Mouse (Mus musculus) cerebellum, adult 8-10 months (tissue): ENCODE results near the gene Crtc1.

Experiments
- DNase-seq: peaks from one replicate; pipeline ENCODE4 v3.0.0; 2022

The Crtc1 gene

DNA sequence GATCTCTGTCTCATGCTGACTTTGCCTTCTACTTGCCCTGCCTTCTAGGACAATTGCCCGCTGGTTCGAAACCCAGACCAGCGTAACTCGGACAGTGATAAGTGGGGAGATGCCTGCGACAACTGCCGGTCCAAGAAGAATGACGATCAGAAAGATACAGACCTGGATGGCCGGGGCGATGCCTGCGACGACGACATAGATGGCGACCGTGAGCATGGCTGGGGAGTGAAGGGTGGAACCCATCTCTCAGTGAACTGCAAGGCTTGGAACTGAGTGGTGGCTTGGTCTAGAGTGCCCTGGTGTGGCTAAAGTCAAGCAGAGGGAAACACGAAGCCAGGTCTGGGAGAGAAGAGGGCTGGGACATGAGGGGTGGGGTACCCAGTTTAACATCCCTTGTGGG, 62.3 kb downstream of the Crtc1 start:
- no peak for DNase-seq

DNA sequence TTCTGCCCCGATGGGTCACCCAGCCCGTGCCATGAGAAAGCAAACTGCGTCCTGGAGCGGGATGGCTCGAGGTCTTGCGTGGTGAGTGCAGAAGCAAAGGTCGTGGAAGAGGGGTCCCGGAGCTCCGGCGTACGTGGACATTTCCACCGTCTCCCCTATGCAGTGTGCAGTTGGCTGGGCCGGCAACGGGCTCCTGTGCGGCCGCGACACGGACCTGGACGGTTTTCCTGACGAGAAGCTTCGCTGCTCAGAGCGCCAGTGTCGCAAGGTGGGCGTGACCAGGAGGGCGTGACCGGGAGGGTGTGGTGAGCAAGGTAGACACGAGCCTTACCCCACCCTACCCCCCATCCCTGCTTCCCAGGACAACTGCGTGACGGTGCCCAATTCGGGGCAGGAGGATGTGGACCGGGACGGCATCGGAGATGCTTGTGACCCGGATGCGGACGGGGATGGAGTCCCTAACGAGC, 63.1 kb downstream of the Crtc1 start:
- peak; percentile 40 for DNase-seq

DNA sequence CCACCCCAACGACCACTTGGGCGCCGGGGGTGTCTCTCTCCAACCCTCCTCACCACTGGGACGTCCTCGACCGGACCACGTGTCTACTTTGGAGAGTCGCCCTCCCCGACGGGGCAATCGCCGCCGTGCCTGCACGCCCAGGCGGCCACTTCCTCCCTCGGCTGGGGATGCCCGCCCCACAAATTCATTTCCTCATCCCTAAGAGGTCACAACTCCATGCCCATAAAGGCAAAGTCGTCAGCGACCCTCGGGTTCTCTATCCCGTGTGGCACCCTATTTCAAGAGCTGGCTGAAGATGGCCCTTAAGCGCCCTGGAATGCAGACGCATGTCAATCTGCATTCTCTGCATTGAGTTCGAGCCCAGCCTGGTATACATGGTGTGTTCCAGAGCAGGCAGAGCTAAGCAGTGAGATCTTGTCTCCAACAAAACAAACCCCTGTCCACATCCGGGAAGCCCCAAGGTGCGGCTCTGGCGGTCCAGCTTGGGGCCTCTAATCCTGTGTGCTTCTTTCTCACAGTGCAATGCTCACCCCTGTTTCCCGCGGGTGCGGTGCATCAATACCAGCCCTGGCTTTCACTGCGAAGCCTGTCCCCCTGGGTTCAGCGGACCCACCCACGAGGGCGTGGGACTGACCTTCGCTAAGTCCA, 64.0 kb downstream of the Crtc1 start:
- peak; percentile 36 for DNase-seq

DNA sequence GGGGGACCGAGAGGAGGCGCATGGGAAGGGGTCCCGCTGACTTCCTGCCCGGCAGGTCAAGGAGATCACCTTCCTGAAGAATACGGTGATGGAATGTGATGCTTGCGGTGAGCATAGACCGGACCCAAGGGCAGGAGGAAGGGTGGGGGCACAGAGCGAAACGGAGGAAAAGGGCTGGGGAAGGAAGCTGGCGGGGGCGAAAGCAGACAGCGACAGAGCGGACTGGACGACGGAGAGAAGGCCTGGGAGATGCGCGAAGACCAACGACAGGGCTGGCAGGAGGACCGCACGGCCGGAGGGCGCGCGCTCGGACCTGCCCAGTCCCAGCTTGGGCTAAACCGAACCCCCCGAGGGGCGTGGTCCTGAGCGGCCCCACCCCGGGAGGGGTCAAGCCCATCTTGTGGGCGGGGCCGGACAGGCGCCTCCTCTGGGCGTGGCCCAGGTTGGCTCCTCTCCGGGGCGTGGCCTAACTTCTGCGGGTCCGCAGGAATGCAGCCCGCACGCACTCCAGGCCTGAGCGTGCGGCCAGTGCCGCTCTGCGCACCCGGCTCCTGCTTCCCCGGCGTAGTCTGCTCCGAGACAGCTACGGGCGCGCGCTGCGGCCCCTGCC, 65.0 kb downstream of the Crtc1 start:
- peak; percentile 93 for DNase-seq

DNA sequence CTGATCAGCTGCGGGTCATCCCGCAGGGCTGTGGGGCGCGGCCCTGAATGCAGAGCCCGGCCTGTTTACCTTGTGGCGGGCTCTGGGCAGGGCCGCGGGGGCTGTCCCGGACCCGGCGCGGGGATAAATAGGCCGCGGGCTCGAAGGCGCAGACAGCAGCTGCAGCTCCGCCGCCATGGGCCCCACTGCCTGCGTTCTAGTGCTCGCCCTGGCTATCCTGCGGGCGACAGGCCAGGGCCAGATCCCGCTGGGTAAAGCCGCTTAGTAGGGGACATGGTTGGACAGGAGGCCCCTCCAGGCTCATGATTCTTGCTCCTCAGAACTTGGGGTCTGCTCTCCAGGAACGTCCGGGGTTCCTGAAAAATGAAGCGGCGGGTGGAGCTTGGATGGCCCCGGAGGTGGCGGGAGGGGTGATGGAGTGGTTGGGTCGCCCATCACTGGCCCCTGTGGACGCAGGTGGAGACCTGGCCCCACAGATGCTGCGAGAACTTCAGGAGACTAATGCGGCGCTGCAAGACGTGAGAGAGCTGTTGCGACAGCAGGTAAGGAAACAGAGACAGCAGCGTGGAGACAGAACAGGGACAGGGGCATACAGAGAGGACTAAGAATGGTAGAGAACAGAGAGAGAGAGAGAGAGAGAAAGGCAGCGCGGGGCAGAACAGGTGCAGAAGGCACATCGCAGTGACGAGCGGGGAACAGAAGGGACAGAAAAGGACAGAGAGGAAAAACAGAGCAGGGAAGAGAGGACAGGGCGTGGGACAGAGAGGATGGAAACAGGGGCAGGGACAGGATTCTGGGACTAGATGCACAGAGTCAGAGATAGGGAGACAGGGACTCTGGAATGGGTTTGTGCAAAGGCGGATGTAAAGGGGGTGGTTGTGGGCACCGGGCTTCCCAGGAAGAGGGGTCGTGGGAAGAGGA, 65.7 kb downstream of the Crtc1 start, which contains the start of gene Comp:
Gene Comp (plus strand): TSS at position 162 of the 921 bp plus-strand sequence.
- DNase-seq = peak; percentile 39

DNA sequence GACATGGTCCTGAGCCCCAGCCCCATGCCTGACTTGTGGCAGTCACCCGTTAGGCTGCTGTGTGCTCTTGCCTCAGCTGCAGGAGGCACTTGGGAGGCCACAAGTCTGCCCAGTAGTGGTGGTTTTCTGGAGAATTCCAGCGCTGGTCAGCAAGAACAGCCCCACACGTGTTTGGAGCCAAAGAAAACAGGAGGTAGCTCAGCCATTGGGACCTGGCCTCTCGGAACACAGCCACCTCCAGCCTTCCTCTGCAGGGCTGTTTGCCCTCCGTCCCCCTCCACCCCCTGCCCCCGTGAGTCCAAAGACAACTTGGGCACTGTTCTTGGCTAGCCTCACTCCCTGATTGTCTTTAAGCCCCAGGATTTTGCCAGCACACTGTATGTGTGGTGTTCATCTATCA, 67.4 kb downstream of the Crtc1 start:
- no peak for DNase-seq

DNA sequence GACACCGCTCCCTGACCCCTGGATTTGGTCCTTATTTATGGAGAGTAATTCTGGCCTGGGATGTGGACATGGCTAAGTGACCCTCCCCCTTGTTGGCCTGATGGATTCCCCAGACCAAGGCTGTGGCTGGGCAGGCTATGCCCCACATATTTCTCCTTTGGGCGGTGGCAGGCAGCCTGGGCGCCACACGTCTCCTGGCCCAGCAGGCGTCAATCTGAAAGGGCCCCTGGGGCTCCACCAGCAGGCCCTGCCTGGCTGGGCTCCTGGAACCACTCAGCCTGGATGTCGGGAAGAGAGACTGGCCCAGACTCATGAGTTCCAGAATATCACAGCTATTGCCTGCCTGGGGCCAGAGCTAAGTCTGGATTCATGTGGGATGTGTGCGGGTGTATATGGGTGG, 68.9 kb downstream of the Crtc1 start:
- DNase-seq = no peak

DNA sequence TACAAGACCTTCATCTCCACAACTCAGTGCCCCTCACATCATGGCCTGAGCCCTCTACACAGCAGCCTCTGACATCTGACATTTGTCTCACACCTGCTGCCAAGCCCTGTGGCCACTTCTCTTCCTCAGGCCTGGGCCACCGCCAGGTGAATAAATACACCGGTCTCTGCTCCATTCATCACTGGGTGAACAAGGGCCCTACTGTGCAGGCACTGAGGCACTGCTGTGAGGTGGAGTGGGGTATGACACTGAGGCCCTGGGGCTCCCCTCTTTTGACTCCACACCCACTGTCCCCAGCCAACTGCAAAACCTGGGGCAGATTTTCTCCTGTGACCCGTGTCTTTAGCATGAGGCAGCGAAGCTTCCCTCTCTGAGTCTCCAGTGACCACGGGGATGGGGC, 72.8 kb downstream of the Crtc1 start:
- no peak for DNase-seq

DNA sequence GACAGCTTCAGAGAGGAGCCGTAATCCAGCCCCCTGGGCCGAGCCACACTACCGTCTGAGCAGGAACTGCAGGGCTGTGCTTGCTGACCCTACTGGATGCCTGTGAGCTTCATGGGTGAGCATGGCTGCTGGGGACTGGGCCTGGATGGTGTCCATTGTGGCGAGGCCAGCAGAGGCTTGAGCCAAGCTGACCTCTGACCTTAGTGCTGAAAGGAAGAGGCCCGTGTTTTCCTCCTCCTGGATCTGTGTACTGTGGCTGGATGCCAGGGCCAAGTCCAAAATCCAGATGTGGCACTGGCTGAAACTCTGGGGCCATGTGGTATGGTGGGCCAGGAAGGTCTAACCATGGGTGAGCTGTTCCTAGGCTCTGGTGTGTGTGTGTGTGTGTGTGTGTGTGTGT, 75.3 kb downstream of the Crtc1 start:
- DNase-seq = no peak

DNA sequence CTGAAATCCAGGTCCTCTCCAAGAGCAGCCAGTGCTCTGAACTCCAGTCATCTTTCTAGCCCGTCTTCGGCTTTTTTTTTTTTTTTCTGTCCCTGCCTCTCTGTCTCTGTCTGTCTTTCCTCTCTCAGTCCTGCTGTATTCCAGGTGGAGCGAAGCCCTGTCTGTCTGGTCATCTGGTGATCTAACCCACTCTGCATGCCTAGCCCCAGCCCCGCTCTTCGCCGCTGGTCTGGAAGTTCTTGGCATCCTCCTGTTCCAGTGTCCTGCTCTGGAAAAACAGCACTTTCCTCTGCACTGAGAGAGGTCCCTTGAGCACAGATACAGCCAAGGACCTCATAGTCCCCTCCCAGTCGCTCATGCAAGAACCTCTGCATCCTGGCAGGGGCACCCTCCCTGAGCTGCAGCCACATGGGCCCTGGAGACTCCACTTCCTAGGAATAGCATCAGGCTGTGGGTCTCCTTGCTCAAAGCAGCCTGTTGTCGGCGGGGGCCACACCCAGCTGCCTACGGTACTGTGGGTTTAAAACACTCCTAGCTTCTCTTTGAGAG, 77.8 kb downstream of the Crtc1 start:
- no peak for DNase-seq

DNA sequence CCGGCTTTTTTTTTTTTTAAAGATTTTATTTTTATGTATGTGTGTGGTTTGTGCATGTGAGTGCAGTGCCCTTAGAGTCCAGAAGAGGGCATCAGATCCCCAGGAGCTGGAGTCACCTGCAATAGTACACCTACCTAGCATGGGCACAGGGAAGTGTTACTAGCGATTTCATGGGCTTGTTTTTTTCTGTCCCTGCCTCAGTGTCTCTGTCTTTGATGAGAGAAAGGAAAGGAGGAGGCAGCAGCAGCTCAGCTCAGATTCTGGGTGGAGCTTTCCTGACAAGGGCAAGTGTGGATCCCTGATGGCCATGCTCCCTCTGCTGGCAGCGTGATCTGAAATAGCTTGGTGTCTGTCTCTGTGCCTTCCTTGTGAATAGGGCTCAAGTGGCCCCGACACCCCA, 78.6 kb downstream of the Crtc1 start:
- no peak for DNase-seq

DNA sequence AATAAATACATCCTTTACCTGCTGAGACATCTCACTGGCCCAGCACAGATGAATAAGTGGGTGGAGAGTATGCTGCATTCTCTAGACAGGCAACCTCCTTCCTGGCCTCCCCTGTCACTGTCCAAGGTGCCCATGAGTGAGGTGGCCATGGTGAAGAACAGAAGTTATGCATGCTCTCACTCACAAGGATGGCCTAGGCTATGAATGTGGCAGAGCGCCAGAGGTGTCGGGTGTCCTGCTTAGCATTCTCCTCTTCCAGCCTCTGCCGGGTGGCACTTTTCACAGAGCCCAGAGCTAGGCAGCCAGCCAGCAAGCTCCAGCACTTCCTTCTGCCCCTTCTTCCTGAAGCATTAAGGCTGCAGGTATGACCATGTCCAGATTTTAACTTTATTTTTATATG, 80.0 kb downstream of the Crtc1 start:
- DNase-seq = no peak

DNA sequence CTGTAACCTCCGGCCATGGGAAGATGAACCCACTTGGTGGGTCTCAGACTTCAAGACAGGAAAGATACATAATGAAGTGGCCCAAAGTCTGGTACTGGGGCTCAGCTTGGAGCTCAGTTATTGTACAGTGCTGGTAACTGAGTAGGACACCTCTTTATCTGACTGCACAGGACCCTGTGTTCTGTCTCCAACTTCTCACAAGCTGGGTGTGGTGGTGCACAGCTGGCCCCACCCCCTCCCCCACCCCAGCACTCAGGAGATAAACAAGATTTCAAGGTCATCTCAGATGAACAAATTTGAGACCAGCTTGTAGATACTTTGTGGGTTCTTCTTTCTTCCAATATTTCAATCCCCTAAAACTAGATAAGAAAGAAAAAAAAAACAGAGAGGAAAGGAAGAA, 83.3 kb downstream of the Crtc1 start:
- no peak for DNase-seq

DNA sequence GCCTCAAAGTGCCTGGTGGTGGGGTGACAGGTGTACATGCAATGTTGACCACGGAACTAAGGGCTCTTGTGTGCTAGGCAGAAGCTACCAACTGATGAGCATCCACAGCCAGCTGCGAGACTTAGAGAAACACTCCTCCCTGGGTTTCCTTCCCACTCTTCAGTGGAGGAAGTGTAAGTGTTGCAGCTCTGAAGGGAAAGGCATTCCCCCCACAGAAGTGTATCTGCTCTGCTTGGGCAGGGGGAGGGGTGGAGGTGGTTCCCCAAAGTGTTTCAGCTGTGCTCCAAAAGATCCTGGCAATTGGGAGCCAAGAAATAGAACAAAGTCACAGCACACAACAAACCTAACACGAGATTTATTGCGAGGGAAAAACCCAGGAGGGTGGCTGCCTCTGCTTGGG, 85.4 kb downstream of the Crtc1 start:
- no peak for DNase-seq

DNA sequence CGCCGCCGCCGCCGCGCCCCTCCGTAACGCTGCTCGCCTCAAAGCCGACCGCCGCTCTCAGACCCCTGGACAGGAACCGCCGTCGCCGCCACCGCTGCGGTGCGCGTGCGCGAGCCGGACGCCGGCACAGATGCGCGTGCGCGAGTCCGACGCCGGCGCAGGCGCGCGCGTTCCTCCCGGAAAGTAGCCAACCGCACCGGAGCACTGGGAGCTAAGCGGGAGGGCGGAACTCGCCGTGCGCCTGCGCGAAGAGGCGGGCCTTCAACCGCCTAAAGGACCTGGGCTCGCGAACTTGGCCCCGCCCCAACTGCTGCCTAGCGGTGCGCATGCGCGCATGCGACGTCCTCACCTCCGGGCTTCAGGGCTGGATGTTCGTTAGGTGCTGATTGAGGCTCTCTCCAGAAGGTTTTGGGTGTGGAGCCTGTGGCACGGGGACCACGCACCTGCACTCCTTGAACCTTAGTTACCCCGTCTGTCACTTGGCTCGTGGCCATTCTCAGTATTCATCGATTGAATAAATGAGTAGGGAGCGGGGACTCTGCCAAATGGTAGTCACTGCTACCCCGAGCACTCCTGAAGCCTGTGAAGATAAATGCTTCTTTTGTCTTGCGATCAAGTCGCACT, 86.1 kb downstream of the Crtc1 start, which contains the start of gene Upf1:
Gene Upf1 (minus strand): TSS at position 85 of the 624 bp plus-strand sequence.
- peak; percentile 100 for DNase-seq

DNA sequence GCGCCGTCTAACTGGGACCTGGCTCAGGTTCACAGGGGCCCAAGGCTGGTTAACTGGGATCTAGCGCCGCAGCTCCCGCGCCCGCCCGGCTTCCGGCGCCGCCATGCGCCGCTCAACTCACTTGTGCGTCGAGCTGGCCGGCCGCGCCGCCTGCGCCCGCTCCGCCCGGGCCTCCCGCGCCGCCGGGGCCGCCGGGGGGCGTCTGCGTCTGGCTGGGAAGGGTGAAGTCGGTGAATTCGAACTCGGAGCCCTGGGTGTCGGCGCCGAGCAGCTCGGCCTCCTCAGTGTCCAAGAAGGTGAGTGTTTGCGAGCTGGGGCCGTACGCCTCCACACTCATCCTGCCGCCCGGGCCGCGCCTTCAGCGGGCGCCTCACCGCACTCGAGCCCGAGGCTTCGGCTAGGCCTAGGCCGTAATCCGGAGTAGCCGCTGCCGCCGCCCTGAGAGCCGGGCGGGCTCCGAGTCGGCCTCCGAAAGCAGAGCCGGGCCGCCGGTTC, 86.7 kb downstream of the Crtc1 start:
- peak; percentile 50 for DNase-seq

DNA sequence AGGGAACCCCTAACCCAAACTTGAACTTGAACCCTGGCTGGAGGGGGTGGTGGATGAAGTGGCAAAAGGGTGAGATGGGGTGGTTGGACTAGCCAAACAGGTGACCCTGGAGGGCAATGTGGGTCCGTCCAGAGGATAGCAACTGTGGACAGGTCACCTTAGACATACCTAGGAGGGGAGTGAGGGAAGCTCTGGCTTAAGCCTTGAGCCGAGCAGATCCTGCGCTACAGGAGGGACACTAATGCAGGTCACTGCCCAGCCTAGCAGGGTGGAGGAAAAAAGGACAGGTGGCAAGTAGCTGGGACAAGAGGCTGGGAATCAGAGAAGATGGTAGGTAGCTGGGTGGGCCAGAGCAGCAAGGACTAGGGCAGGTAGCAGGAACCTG, 87.4 kb downstream of the Crtc1 start:
- peak; percentile 25 for DNase-seq

DNA sequence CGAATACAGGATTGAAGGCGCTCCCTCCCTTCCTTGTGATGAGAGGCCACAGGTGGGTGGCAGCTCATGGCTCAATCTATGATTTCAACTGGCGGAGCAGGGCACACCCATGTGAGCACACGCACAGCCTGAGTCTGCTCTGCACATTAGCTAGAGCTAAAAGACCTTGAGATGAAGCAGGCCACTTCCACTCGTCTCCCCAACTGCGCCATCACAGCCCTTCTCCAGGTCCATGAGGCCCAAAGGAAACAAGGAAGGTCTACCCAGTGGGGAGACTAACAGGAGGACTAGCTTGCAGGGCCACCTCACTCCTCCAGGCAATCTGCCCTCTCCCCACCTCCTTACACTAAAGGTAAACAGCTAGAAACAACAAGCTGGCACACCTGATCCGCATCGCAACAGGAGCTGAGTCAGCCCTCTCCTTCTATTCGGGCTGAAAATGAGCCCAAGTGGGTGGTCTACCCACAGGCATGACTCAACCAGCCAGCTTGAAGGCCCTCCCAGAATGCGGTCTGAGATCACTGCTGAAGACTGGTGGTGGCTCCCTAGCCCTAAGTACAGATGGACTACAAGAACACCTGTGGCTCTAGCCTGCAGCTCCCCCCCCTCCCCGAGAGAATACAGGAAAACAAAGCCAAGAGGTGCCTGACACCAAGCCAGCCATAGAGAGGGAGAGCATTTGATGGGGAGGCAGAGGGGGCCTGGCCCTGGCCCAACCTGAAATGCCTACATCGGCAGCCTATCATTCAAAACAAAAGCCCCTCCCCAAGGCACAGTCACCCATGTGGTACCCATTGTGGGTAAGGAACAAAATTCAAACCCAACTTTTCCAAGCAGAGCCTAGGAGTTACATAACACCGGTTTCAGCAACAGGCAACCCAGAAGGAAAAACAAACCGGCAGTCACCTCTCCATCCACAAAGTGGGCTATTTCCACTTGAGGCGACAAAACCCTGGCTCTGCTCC, 88.1 kb downstream of the Crtc1 start:
- no peak for DNase-seq

DNA sequence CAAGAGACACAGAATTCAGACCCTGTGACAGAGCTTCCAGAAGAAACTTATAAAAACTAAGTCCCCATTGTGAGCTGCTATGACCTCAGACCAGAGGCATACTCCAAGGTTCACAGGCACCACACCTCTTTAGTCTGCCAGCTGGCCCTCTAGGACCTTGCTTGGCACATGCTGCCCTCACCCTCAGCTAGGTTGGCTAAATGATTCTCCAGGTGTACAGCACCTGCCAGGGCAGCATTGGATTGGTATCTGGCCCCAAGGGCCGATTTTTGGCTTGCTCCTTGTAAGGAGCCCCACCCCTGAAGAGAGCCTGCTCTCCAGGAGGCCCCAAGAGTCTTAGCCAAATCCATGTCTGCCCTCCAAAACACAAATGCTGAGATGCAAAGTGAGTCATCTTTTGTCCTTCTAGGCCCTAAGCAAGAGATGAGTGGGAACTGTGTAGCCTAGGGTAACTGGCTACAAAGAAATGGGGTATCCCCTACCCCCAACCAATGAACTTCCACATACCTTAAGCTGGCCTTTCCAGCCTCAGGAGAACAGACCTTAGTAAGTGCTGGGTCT, 91.4 kb downstream of the Crtc1 start:
- no peak for DNase-seq

DNA sequence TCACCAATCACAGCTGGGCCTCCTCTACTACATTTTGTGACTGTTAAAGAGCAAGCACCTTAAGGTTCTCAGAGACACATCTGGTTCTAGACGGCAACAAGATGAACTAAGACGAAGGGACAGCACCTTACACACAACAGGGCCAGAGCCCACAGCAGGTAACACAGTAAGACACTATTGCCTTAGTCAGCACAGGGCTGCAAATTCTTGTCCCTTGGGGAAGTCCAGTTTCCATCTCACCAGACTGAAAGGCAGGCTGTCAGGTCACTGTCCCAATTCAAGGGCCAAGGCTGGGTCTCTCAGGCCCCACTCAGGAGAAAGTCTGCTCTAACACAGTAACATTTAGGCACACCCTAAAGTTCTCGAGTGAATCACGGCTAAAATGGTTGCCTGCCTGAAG, 91.9 kb downstream of the Crtc1 start:
- DNase-seq = no peak

DNA sequence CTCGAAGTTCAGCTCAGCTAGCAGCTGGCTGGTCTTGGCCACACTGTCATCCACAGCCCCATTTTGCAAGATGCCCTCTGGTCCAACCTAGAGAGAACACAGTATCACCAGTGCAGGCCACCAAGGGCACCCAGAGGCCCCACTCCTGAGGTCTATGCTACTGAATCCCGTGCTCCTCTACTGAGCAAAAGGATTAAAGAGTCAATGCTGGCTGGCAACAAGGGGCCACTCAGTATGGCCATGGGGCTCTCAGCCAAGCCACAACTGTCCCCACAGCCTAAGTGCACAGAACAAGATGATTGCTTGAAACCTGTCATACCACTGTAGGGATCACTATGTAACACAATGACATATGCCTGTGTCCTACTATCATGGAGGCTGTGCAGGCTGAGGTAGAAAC, 95.1 kb downstream of the Crtc1 start:
- DNase-seq = no peak
